Mouse (Mus musculus) bone marrow macrophage, adult 2 months (primary cell): ENCODE measurements around the gene Grm8.

Experiments used
- CTCF ChIP-seq: IDR thresholded peaks from 2 replicates; pipeline ENCODE4 v1.5.1; 2012; ENCODE audit warnings: low read depth, mild to moderate bottlenecking, low read length, moderate library complexity
- POLR2A ChIP-seq: IDR thresholded peaks from 2 replicates; pipeline ENCODE4 v1.6.1; 2012; ENCODE audit warnings: mild to moderate bottlenecking, low read depth, low read length, borderline replicate concordance

DNA sequence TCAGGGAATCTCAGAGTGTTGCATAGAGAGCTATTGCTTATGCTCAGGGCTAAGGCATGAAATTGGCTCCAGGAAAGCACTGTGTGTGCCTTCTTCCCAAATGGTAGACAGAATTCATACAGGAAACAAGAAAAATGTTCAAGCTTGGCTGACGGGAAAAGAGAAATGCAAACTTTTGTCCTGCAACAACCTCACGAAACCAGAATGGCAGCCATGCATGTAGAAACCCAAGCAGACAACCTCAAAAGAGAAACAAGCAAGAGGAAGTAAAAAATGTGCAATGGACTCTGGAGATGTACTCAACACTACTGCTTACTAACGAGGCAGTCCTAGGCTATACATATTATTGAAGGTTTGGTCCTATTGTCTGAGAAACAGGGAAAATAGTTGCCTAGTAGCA is 167.9 kb downstream of the Grm8 start:
- TF ChIP-seq CTCF (no peak), POLR2A (no peak)
